Comparison of ENCODE assay signal across 8 mouse cellular contexts in genomic region chrX:10716917-10717763, GRCm38 (mm10). TPM values are rescaled to one million over a fixed set of nuclear protein-coding genes. Genes with fewer than 3 reads are reported as not detected.
DNase-seq lines count a peak whose midpoint lies in the region; ATAC-seq and TF ChIP-seq lines count a peak whose summit lies in the region.

No protein-coding gene starts in this region.

- no peak for TF ChIP-seq CTCF in bone marrow, adult 2 months (IDR thresholded peaks at IDR 0.05; ENCODE audit: control insufficient read depth, insufficient read depth, low read length)
- TF ChIP-seq CTCF in embryonic fibroblast, embryonic 13.5 days (IDR thresholded peaks at IDR 0.05; ENCODE audit: borderline replicate concordance, insufficient read depth, low read length), result no peak
- TF ChIP-seq CTCF in liver, adult 2 months (IDR thresholded peaks at IDR 0.05; ENCODE audit: low read depth, low read length), result no peak

- peaks cover 7% of the 10 kb centered on the region; the same call in 1 of the 2 replicates for H3K79me2 ChIP-seq in liver, adult 2 months (ENCODE audit: control insufficient read depth, insufficient read depth, low read length)

- H3K27ac ChIP-seq in bone marrow, adult 2 months (ENCODE audit: control insufficient read depth, insufficient read depth, low read depth, low read length, poor library complexity), result peak overlapping the region; percentile 94
- H3K27ac ChIP-seq in embryonic fibroblast, embryonic 13.5 days (ENCODE audit: insufficient read depth, low read length), result peak overlapping the region; percentile 82
- peak overlapping the region; percentile 83 for H3K27ac ChIP-seq in heart, embryonic 11.5 days (ENCODE audit: low read depth, low read length)
- peak overlapping the region; percentile 84 for H3K27ac ChIP-seq in kidney, embryonic 16.5 days (ENCODE audit: low read length)
- peak overlapping the region; percentile 99 for H3K27ac ChIP-seq in liver, adult 2 months (replicated peaks; ENCODE audit: insufficient read depth, low read depth, low read length)

- peak overlapping the region; percentile 79 for H3K9ac ChIP-seq in heart, embryonic 11.5 days (ENCODE audit: low read depth, low read length)
- H3K9ac ChIP-seq in kidney, embryonic 16.5 days (replicated peaks; ENCODE audit: low read length), result peak overlapping the region; percentile 76
- H3K9ac ChIP-seq in liver, adult 2 months (ENCODE audit: low read depth, low read length), result peak overlapping the region; percentile 98

- no peaks in the 10 kb centered on the region for H3K27me3 ChIP-seq in heart, embryonic 11.5 days (ENCODE audit: control insufficient read depth, insufficient read depth, low read length)
- H3K27me3 ChIP-seq in kidney, embryonic 16.5 days (ENCODE audit: insufficient read depth, low read length), result no peaks in the 10 kb centered on the region
- H3K27me3 ChIP-seq in liver, adult 2 months (ENCODE audit: control insufficient read depth, insufficient read depth, low read length), result no peaks in the 10 kb centered on the region

- peak; percentile 93 for ATAC-seq in heart, embryonic 11.5 days (replicated peaks; ENCODE audit: insufficient number of reproducible peaks, low FRiP score, low TSS enrichment)
- peak; percentile 93 for ATAC-seq in kidney, embryonic 16.5 days (ENCODE audit: low FRiP score, low TSS enrichment)
- ATAC-seq in monocyte, adult 5-6 weeks (replicated peaks; ENCODE audit: insufficient number of reproducible peaks, low FRiP score, low TSS enrichment, poor library complexity, severe bottlenecking), result peak; percentile 85

- DNase-seq in 416B (ENCODE audit: low read depth), result peak; percentile 90
- DNase-seq in liver, adult 2 months (ENCODE audit: extremely low read depth, low read depth, low spot score), result peak; percentile 87
- DNase-seq in spleen, postnatal 4 days (ENCODE audit: low spot score in 2 of 2), result peak; percentile 91

- peak overlapping the region; percentile 95 for H3K4me3 ChIP-seq in bone marrow, adult 2 months (replicated peaks; ENCODE audit: control insufficient read depth, low read depth, low read length)
- H3K4me3 ChIP-seq in embryonic fibroblast, embryonic 13.5 days (ENCODE audit: insufficient read depth, low read length), result peak overlapping the region; percentile 70
- H3K4me3 ChIP-seq in heart, embryonic 11.5 days (ENCODE audit: low read depth, low read length), result peak overlapping the region; percentile 59
- peak overlapping the region; percentile 60 for H3K4me3 ChIP-seq in kidney, embryonic 16.5 days (ENCODE audit: low read length)
- H3K4me3 ChIP-seq in liver, adult 2 months (ENCODE audit: insufficient read depth, low read depth, low read length), result peak overlapping the region; percentile 99

- peak; percentile 50; the same call in 1 of the 2 replicates for TF ChIP-seq POLR2A in bone marrow, adult 2 months (IDR thresholded peaks at IDR 0.05; ENCODE audit: borderline replicate concordance, control insufficient read depth, low read depth, low read length)
- TF ChIP-seq POLR2A in embryonic fibroblast, embryonic 13.5 days (IDR thresholded peaks at IDR 0.05; ENCODE audit: low read depth, low read length), result peak; percentile 67
- peak; percentile 83 for TF ChIP-seq POLR2A in liver, adult 2 months (IDR thresholded peaks at IDR 0.05; ENCODE audit: extremely low read depth, insufficient read depth, low read length)

- H3K4me1 ChIP-seq in bone marrow, adult 2 months (ENCODE audit: control insufficient read depth, insufficient read depth, low read length), result no peaks in the 10 kb centered on the region; the same call in 1 of the 2 replicates
- no peaks in the 10 kb centered on the region; the same call in 1 of the 2 replicates for H3K4me1 ChIP-seq in embryonic fibroblast, embryonic 13.5 days (ENCODE audit: control insufficient read depth, insufficient read depth, low read length)
- no peaks in the 10 kb centered on the region for H3K4me1 ChIP-seq in heart, embryonic 11.5 days (ENCODE audit: control insufficient read depth, insufficient read depth, low read length)
- H3K4me1 ChIP-seq in kidney, embryonic 16.5 days (ENCODE audit: insufficient read depth, low read length), result peaks cover 9% of the 10 kb centered on the region; the same call in 1 of the 2 replicates
- peaks cover 8% of the 10 kb centered on the region; the same call in 1 of the 2 replicates for H3K4me1 ChIP-seq in liver, adult 2 months (ENCODE audit: control insufficient read depth, insufficient read depth, low read length)

- no peaks in the 10 kb centered on the region for H3K9me3 ChIP-seq in heart, embryonic 11.5 days (replicated peaks; ENCODE audit: control insufficient read depth, low read length)
- H3K9me3 ChIP-seq in kidney, embryonic 16.5 days (ENCODE audit: low read length), result no peaks in the 10 kb centered on the region

- peak overlapping the region; percentile 75 for H3K4me2 ChIP-seq in heart, embryonic 11.5 days
- H3K4me2 ChIP-seq in kidney, embryonic 16.5 days (replicated peaks; ENCODE audit: low read depth, low read length), result peak overlapping the region; percentile 64

- H3K36me3 ChIP-seq in heart, embryonic 11.5 days (ENCODE audit: control insufficient read depth, insufficient read depth, low read length), result no peaks in the 10 kb centered on the region
- no peaks in the 10 kb centered on the region for H3K36me3 ChIP-seq in kidney, embryonic 16.5 days (ENCODE audit: insufficient read depth, low read length)
- no peaks in the 10 kb centered on the region for H3K36me3 ChIP-seq in liver, adult 2 months (ENCODE audit: control insufficient read depth, insufficient read depth, low read length)

- WGBS in bone marrow, adult 2 months, result 11% methylated on average over 50 of the region's 50 CpGs
- 18% methylated on average over 50 of the region's 50 CpGs for whole genome bisulfite sequencing in heart, embryonic 11.5 days (ENCODE audit: insufficient replicate concordance)
- WGBS in kidney, embryonic 16.5 days, result 24% methylated on average over 50 of the region's 50 CpGs
- WGBS in liver, adult 2 months, result under 1% methylated on average over 42 of the region's 50 CpGs

RNA-seq across cellular contexts. Expression of gene Mid1ip1, which starts 2.3 kb away (rescaled TPM):
- 21.3 and 28.8 TPM in 2 replicates for polyA plus RNA-seq in bone marrow, adult 2 months (2011; ENCODE audit: insufficient read depth, insufficient read length, low replicate concordance, missing spikeins)
- polyA plus RNA-seq in embryonic fibroblast, embryonic 13.5 days (2011; ENCODE audit: insufficient read length, low read depth, missing spikeins), result 38.1 and 51.2 TPM in 2 replicates
- polyA plus RNA-seq in heart, embryonic 11.5 days (2014; fragmentation: Nextera tagmentation; extraction: Ambion mirVana), result 25.5 and 27.6 TPM in 2 replicates
- polyA plus RNA-seq in kidney, embryonic 16.5 days (2015; fragmentation: Nextera tagmentation; extraction: Ambion mirVana), result 49.4 and 58.3 TPM in 2 replicates
- total RNA-seq in liver, adult 2 months (2014; rRNA removed), result 31.1 and 37.0 TPM in 2 replicates
- polyA plus RNA-seq in liver, adult 2 months (2012; rRNA removed), result 66.0 and 70.1 TPM in 2 replicates
- total RNA-seq in monocyte, adult 5-6 weeks (2017), result 67.4 to 88.1 TPM (median 74.7 TPM) in 3 replicates

Comparison
In these comparisons a context has a peak if more than half of its experiments do, and no peak if none do; other contexts are left out.
1. Peak in every context shown above with its lines: DNase-seq, ATAC-seq, H3K4me3 ChIP-seq and H3K27ac ChIP-seq.